Mouse (Mus musculus) small intestine, adult 2 months (tissue): Measurements from ENCODE around the gene Btnl1. TPM values are rescaled to one million over a fixed set of nuclear protein-coding genes. Genes with fewer than 3 reads are reported as not detected.
A peak's percentile ranks its signal among the peaks of the same experiment; 100 is the strongest.

Source experiments
- H3K27ac ChIP-seq: fragments of 200-500 bp; 2 replicates; pipeline ENCODE4 v1.5.1; 2012; ENCODE audit warnings: low read depth, low read length, control low read depth, inconsistent platforms; ENCODE audit not compliant: insufficient read depth
- H3K27me3 ChIP-seq: fragments of 200-500 bp; 2 replicates; pipeline ENCODE4 v1.6.1; 2012; ENCODE audit warnings: mild to moderate bottlenecking, moderate library complexity, low read length, inconsistent platforms; ENCODE audit not compliant: control insufficient read depth, insufficient read depth
- H3K36me3 ChIP-seq: fragments of 200-500 bp; 2 replicates; pipeline ENCODE4 v1.6.1; 2012; ENCODE audit warnings: mild to moderate bottlenecking, low read length, control low read depth, inconsistent platforms; ENCODE audit not compliant: control insufficient read depth, insufficient read depth
- H3K4me1 ChIP-seq: fragments of 200-500 bp; 2 replicates; pipeline ENCODE4 v1.6.1; 2012; ENCODE audit warnings: low read length, inconsistent platforms, mixed read lengths; ENCODE audit not compliant: control insufficient read depth, insufficient read depth, insufficient read length
- H3K4me3 ChIP-seq: fragments of 200-500 bp; 2 replicates; pipeline ENCODE4 v1.5.1; 2012; ENCODE audit warnings: low read depth, mild to moderate bottlenecking, control low read depth, inconsistent platforms, low read length, moderate library complexity
- CTCF ChIP-seq: fragments of 200-500 bp; IDR thresholded peaks from 2 replicates; pipeline ENCODE4 v1.5.1; 2012; ENCODE audit warnings: low read depth, mild to moderate bottlenecking, control low read depth, inconsistent platforms, low read length, moderate library complexity, mixed read lengths; ENCODE audit not compliant: insufficient replicate concordance, insufficient read length; ENCODE audit errors: extremely low read depth
- POLR2A ChIP-seq: fragments of 200-500 bp; IDR thresholded peaks from 2 replicates; pipeline ENCODE4 v1.6.1; 2012; ENCODE audit warnings: low read depth, mild to moderate bottlenecking, control low read depth, inconsistent platforms, low read length, moderate library complexity
- WGBS: fragments of 180-500 bp; shearing (Covaris S2); methylation state at CpG from one replicate; pipeline ENCODE4 v1.1.7; 2018; 5-methylcytosine and 5-hydroxymethylcytosine counted together
- polyA plus RNA-seq: library from polyadenylated mRNA; depleted of rRNA; stranded (reverse); fragments of >200 nt; gene quantifications from 2 replicates; pipeline ENCODE4 v1.2.3, GENCODE M21; 2012; rRNA removed

Btnl1 gene
- polyA plus RNA-seq, 1 experiment: 178 TPM

DNA sequence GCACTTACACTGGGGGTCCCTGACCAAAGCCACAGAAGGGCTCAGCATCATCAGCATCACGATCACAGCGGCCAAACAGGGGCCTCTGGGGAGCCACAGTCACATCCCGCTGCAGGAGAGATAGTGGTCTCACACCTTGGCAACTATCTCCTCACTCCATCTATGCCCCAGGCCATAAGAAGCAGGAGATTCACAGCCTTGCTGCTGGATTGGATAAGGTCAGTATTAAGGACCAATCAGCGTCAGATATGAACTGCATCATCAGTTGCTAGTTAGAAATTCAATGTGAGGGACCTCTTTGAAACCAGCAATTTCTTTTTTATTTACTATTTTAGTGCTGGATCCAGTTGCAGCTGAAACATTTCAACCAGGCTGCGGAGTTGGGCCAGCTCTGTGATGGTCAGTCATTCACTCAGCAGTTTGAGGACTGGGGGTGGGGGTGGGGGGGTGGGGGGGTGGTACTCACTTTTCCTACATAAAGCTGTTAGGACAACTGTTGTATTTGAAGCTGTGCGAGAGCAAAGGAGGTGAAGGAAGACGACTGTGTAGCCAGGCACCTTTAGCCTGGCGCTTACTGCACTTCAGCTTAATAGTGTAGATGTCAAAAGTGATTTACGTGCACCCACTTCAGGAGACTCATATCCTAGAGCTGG lies 21.3 kb downstream of the Btnl1 start:
- H3K27ac ChIP-seq: peak overlapping the region; percentile 70
- no peaks in the 10 kb centered on the region for H3K36me3 ChIP-seq
- H3K27me3 ChIP-seq: no peaks in the 10 kb centered on the region
- peak overlapping the region; percentile 70 for H3K4me3 ChIP-seq
- peaks cover 2% of the 10 kb centered on the region for H3K4me1 ChIP-seq
- WGBS: 23% methylated on average over 9 of the region's 9 CpGs
- TF ChIP-seq CTCF: no peak
- 0 out of 2 replicates have a peak, but pooled peaks have one; percentile 23 for TF ChIP-seq POLR2A

DNA sequence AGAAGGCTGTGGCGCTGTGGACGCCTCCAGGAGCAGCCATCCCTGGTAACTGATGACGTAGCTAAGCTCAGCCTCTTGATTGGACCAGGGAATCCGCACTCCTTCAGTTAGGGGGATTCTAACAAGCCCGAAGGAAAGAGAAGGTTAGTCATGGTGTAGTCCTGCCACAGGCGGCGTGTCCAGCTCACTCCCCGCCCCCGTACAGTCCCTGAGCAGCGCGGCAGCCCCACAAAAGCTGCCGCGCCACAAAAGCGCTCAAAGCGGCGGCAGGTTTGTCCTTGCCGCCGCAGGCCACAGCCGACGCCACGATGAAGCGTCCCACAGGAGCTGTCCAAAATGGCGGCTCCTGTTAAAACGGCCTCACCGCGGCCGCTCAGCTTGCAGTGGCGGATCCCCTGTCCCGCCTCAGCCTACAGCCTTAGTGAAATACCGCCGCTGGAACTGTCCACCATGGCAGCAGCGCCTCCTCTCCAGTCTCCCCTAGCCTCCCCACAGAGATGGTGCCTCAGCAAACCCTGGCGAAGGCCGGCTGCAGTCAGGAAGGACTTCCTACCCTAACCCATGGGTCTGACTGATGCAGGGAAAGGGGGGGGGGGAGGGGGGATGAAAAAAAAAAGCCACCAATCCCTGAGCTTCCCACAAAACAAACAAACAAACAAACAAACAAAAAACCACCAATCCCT lies 21.9 kb downstream of the Btnl1 start, which contains the start of gene BC051142:
Gene BC051142, plus strand, starts transcription at position 110 of the 683 bp plus-strand sequence.
- H3K27me3 ChIP-seq: no peaks in the 10 kb centered on the region
- H3K4me1 ChIP-seq: peaks cover 2% of the 10 kb centered on the region
- H3K4me3 ChIP-seq: peak within 1 kb of the TSS; percentile 70
- TF ChIP-seq POLR2A (peak; percentile 41), CTCF (peak; percentile 23; the same call in 1 of the 2 replicates)
- peak within 1 kb of the TSS; percentile 70 for H3K27ac ChIP-seq
- 27% methylated on average over 34 of the region's 34 CpGs for WGBS
- no peaks in the 10 kb centered on the region for H3K36me3 ChIP-seq

DNA sequence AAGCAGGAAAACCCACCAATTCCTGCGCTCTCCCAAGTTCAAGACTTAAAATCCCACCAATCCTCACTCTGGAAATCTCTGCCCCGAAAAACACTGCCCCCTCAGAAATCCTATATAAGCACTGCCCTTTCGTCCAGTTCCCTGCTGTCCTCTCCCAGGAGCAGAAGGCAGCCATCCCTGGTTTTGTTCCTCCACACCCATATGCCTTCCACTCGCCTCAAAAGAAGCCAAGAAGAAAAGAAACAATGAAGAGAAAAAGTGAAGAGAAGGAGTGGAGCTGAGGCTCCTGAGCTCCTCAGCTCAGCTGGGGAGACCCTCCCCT lies 22.4 kb downstream of the Btnl1 start:
- no peak overlapping the region for H3K27ac ChIP-seq
- H3K36me3 ChIP-seq: no peaks in the 10 kb centered on the region
- WGBS: 75% methylated on average over 4 of the region's 4 CpGs
- H3K4me1 ChIP-seq: peaks cover 2% of the 10 kb centered on the region
- no peak for TF ChIP-seq CTCF
- TF ChIP-seq POLR2A: no peak
- no peak overlapping the region for H3K4me3 ChIP-seq
- H3K27me3 ChIP-seq: no peaks in the 10 kb centered on the region

DNA sequence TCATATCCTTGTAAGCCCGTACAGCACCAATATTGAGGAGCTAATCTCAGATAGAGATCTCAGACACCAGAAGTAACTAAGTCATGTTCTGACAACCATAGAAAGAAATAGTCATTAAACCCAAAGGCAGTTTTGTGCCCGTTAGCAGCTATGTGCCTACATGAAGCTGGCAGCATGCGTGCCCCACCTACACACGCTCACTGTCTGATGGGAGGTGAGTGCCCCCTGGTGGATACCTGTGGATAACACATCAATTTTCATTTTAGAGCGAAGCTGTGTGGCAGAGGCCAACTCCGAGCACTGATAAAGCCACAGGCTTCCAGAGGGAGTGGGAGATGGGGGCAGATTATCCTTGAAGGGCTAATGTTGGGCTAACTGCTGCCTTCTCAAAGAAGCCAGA lies 34.2 kb downstream of the Btnl1 start:
- H3K27me3 ChIP-seq: no peaks in the 10 kb centered on the region
- WGBS: 18% methylated on average over 6 of the region's 6 CpGs

DNA sequence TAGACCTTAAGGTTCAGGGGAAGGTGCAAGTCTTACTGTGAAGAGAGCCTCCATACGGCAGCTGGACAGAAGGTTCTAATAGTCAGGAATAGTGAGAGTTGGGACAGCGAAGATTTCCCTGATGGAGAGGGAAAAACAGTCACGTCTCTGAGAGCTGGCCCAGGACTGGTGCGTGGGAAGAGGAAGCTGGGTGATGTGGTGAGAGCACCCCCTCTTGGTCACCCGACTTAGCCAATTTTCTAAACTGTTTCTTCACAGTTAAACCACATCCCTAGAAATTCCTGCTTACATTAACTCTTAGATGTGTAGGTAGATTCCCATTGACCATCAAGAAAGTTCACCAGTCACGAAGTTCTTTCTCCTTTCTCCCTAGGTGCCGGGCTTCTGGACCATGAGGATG lies 43.1 kb downstream of the Btnl1 start:
- H3K4me1 ChIP-seq: no peaks in the 10 kb centered on the region
- 68% methylated on average over 7 of the region's 7 CpGs for WGBS
- no peaks in the 10 kb centered on the region for H3K36me3 ChIP-seq
- no peak overlapping the region for H3K4me3 ChIP-seq
- H3K27ac ChIP-seq: no peak overlapping the region
- H3K27me3 ChIP-seq: no peaks in the 10 kb centered on the region
- no peak for TF ChIP-seq CTCF
- TF ChIP-seq POLR2A: no peak

More for the DNA sequence above, 34.2 kb downstream of the Btnl1 start:
- no peaks in the 10 kb centered on the region for H3K36me3 ChIP-seq
- TF ChIP-seq POLR2A (no peak), CTCF (peak; percentile 93; the same call in 1 of the 2 replicates)
- H3K4me1 ChIP-seq: no peaks in the 10 kb centered on the region
- no peak overlapping the region for H3K4me3 ChIP-seq
- no peak overlapping the region for H3K27ac ChIP-seq

DNA sequence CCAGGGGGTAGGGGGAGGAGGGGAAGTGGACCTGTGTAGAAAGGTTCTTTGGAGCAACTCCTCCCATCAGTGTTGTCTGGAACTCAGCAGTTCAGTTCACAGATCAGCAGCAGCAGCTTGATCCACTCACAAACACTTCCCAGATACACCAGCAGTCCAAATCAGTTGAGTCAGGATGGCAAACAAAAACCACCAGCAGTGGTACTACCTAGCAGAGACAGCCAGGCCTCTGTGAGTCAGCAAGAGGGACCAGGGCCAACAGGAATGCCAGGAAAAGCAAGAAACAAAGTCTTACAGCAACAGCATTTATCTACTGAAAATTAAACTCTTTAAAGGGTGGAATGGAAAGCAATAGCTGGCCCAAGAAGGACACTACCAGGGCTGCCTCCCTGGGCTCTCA lies 50.7 kb downstream of the Btnl1 start:
- H3K27me3 ChIP-seq: no peaks in the 10 kb centered on the region
- H3K36me3 ChIP-seq: no peaks in the 10 kb centered on the region
- no peaks in the 10 kb centered on the region for H3K4me1 ChIP-seq
- TF ChIP-seq CTCF (no peak), POLR2A (no peak)
- no peak overlapping the region for H3K4me3 ChIP-seq
- no peak overlapping the region for H3K27ac ChIP-seq

Other genes starting within 250 kb of the Btnl1 start
- gene H2-DMb2, start 233.8 kb upstream of the Btnl1 start, polyA plus RNA-seq: 12.7 and 25.4 TPM in 2 replicates
- gene H2-DMb1, start 224.1 kb upstream of the Btnl1 start, polyA plus RNA-seq: 39.0 and 281 TPM in 2 replicates
- 35.1 and 100 TPM in 2 replicates for gene Tap1, start 189.6 kb upstream of the Btnl1 start, polyA plus RNA-seq
- 112 and 204 TPM in 2 replicates for gene Psmb9, start 189.4 kb upstream of the Btnl1 start, polyA plus RNA-seq
- gene Psmb8, start 179.4 kb upstream of the Btnl1 start, polyA plus RNA-seq: 135 and 293 TPM in 2 replicates
- gene Tap2, start 173.6 kb upstream of the Btnl1 start, polyA plus RNA-seq: 30.4 and 66.1 TPM in 2 replicates
- gene H2-Ob, start 138.2 kb upstream of the Btnl1 start, polyA plus RNA-seq: 5.3 and 13.7 TPM in 2 replicates
- gene H2-Ab1, start 119.4 kb upstream of the Btnl1 start, polyA plus RNA-seq: 860 and 5,426 TPM in 2 replicates
- gene H2-Aa, start 89.3 kb upstream of the Btnl1 start, polyA plus RNA-seq: 155 and 792 TPM in 2 replicates
- 91.6 and 398 TPM in 2 replicates for gene H2-Eb1, start 71.3 kb upstream of the Btnl1 start, polyA plus RNA-seq
- 0.44 and 1.2 TPM in 2 replicates for gene H2-Eb2, start 51.5 kb upstream of the Btnl1 start, polyA plus RNA-seq
- gene Btnl2, start 22.3 kb upstream of the Btnl1 start, polyA plus RNA-seq: 43.4 and 105 TPM in 2 replicates
- not detected in 2 replicates for gene BC051142, start 21.7 kb downstream of the Btnl1 start, polyA plus RNA-seq
- 19.3 and 61.4 TPM in 2 replicates for gene Btnl4, start 100.2 kb downstream of the Btnl1 start, polyA plus RNA-seq
- 33.4 and 104 TPM in 2 replicates for gene Btnl6, start 140.2 kb downstream of the Btnl1 start, polyA plus RNA-seq
- gene Notch4, start 187.1 kb downstream of the Btnl1 start, polyA plus RNA-seq: 12.1 and 16.7 TPM in 2 replicates
- 3.5 and 8.1 TPM in 2 replicates for gene Gpsm3, start 212.7 kb downstream of the Btnl1 start, polyA plus RNA-seq
- 16.1 and 32.2 TPM in 2 replicates for gene Pbx2, start 214.1 kb downstream of the Btnl1 start, polyA plus RNA-seq
- gene Ager, start 220.7 kb downstream of the Btnl1 start, polyA plus RNA-seq: 0.90 and 1.7 TPM in 2 replicates
- gene Rnf5, start 226.6 kb downstream of the Btnl1 start, polyA plus RNA-seq: 66.7 and 147 TPM in 2 replicates
- gene Agpat1, start 227.1 kb downstream of the Btnl1 start, polyA plus RNA-seq: 210 and 330 TPM in 2 replicates
- gene Egfl8, start 238.8 kb downstream of the Btnl1 start, polyA plus RNA-seq: 1.8 and 2.3 TPM in 2 replicates